Mouse (Mus musculus) heart, postnatal 14 days (tissue): ENCODE results near the gene Slc22a2. TPM values are rescaled to one million over a fixed set of nuclear protein-coding genes. Genes with fewer than 3 reads are reported as not detected.
A peak's percentile ranks its signal among the peaks of the same experiment; 100 is the strongest.
"Not testable (repeated sequence)": the region's sequence is repeated elsewhere in the genome, so short reads cannot be mapped to it uniquely, and the experiment has no call there.

ENCODE experiments used
- DNase-seq, 2 experiments: peaks; one replicate each; pipeline ENCODE4 v3.0.0; 2021 to 2022
- intact Hi-C: fragments of 180-260 bp; cut with DNase I; formaldehyde crosslinking; loops from one replicate; pipeline ENCODE4 v1.15.1; 2025
- long read RNA-seq, 2 experiments: library from polyadenylated mRNA; stranded (forward); transcript quantifications; one replicate each; pipeline ENCODE4 v2.0.0; 2021
- total RNA-seq, 2 experiments: library from RNA; stranded (reverse); gene quantifications; 2 replicates each; pipeline ENCODE4 v1.2.3; 2021

The Slc22a2 gene
- total RNA-seq: not detected
- long read RNA-seq, experiment 1: 0 reads
- long read RNA-seq, experiment 2, partial matches to known transcripts: 0 of 1 reads
- long read RNA-seq, experiment 2, other reads (novel, unspliced or antisense): 1 of 1 reads

DNA sequence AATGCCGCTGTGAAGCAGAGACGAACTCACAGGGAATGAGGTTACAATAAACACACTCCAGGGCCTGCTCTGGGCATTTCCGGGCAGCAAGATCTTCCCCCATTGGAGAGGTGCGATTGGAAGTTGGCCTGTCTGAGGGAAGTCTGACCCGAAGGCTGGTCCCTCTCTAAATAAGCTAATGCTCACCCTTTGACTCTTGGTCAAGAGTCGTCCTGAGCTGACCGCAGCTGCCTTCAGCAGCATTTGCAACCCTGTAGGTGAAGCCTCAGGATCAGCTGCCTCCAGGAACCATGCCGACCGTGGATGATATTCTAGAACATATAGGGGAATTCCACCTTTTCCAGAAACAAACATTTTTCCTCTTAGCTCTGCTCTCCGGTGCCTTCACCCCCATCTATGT, at the start of gene Slc22a2:
Gene Slc22a2 (plus strand): TSS at position 142 of the 400 bp plus-strand sequence.
- no peak for DNase-seq
- intact Hi-C loops: no loop called here

DNA sequence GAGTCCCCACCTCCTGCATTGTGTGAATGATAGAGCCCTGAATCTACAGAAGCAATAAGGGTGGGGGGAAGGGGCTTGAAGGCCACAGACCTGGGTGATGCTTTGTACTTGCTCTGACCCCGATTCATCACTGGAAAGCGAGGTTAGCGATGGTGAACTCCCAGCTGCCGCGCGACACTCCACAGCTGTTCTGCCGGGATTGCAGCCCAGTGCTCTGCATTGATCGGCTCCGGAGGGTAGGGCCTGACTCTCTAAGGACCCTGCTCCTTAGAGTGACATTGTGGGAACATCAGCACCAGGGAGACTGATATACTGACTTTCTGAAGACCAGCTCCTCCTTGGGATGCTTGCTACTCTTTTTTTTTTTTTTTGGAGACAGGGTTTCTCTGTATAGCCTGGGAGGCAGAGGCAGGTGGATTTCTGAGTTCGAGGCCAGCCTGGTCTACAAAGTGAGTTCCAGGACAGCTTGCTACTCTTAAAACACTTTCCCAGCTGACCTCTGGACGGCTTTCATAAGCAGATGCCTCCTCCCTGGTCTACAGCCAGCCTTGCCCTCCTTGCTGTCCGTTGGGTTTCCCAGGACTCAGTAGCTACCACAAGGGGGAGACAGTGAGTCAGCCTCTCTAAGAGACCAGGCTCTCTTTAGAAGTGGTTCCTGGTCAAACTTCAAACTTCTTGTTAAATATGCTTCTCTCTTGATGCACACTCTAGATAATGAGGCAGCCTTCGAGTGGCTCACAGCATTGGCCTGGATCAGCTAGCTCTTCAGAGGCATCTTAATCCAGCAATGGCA, 49.4 kb upstream of the Slc22a2 start:
- intact Hi-C loops: loop anchor here (1.0 kb wide), 2 partner anchors 126 to 276 kb away; no protein-coding TSS in a partner anchor
- peak; percentile 65 to 84 for DNase-seq

DNA sequence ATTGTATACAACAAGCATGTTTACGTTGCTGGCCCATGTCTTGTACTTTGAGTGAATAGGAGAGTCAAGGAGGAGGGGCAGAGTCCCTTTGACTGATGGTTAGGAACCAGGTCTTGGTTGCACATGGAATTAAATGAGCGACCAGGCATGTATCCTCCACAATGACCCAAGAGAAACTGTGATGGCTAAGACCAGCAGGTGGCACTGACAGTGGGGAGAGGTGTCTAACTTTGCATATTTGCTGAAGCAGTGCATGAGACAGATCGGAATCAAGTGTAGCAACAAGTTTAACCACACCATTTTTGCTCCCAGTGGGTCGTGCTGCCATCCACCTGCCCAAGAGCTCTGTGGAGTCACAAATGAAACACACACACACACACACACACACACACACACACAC, 21.7 kb upstream of the Slc22a2 start:
- intact Hi-C loops: no loop called here
- no peak for DNase-seq

DNA sequence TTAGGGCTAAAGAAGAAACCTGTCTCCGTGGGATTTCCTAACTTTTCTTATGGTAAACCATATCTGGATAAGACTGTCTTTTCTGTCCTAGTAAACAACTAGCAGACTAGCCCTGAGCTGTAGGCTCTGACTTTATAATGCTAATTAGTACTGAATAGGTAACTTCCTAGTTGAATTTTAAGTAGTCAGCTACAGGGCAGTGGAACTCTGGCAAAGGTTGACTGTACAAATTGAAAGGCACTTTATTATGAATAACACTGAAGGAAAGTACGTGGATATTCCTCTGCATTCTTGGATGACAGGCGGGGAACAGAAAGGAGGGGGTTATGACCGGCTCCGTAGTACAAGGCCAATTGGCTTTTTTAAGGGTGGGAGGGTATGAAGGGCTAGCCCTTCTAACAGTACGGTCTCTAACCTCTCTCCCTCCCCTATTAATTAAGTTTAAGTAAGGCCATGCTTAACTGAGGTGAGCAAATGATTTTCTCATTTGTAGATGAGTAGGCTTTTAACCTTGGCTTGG, 19.4 kb upstream of the Slc22a2 start:
- DNase-seq, intact Hi-C loops: not testable (repeated sequence)

DNA sequence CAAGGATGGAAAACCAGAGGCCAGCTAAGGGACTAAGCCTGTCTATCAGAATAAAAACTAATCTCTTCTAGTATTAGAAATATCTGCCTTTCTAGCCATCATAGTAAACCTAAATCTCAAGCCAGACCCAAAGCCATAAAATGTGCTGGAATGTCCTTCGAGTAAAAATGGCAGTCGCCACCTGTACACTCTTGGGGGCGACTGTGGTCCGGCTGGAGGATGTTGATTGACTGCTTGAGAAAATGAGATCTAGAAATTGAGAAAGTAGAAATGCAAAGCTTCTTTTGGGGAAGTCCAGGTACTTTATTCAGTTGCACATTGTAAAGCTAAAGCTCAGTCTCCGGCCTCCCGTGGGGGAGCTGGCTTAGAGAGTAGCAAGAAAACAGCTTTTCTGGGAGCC, 18.5 kb upstream of the Slc22a2 start:
- intact Hi-C loops: no loop called here
- no peak for DNase-seq

DNA sequence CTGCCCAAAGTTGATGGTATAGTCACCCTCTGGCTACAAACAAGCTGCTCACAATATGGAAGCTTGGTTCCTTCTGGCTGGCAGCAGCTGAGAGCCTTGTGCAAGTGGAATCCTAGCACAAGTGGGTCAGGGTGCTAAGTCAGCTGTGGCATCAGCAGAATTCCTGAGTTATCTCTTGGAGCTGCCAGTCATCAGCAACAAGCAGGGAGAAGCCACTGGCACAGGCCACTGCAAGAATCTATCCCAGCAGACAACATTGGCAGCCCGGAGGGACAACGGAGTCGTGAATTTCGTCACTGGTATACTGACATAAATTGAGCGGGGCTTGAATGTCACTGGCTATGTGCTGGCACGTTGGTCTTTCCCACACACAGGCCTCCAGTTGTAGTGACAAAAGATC, 12.6 kb upstream of the Slc22a2 start:
- intact Hi-C loops: no loop called here
- DNase-seq: peak; percentile 43 to 56

DNA sequence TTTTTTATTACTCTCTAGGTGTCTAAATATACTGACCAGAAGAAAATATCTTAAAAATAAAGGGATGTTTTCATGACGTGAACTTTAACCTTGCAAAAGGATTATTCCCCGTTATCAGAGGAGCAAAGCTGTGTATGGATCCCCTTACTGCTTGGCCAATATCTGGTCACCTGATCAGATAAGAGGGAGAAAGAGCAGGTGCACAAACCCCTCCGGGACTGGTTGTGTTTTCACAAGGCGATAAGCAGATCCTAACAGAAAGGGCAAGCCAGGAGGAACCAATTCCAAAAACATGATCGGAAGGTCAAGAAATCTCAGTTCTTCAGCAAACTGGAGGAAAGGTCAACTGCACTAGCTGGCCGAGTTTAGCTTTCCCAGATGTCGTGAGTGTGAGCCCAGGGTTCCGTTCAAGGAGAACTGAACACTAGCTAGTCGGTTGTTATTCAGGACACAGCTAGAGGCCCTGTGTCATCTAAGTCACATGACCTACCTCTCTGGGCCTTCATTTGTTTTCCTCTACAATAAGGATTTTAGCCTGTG, 11.9 kb upstream of the Slc22a2 start:
- intact Hi-C loops: no loop called here
- DNase-seq: peak; percentile 11 to 48

DNA sequence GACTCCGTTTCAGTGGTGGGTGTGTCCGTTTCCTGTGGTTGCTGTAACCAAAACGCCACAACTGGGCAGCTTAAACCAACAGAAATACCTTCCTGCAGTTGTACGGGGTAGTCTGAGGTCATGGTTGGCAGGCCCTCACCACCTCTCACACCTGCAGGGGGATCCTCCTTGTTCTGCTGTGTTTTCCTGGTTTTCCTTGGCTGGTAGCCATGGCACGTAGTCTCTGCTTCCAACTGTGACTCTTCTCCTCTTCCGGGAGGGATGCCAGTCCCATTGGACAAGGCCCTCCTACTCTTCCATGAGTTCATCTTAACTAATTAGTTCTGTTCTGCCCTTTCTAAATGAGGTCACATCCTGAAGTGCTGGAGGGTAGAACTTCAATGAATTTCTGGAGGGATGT, 8.5 kb upstream of the Slc22a2 start:
- no peak for DNase-seq
- intact Hi-C loops: no loop called here

DNA sequence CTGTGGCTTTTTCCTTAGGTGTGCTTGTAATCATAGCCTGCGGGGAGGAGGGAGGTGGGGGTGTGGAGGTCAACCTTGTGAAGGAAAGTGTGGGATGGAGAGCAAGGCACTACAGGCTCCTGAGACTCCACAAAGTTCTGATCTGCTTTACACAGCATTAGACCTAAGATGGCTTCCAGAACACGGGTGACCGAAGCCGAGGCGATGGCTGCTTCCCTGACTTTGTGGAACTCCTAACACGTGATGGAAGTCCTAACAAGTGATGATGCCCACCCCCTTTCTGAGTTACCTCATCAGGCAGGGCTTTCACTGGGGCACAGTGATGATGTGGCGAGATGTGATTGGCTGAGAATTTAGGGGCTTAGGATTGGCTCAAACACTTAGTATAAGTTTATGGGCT, 6.8 kb upstream of the Slc22a2 start:
- intact Hi-C loops: no loop called here
- no peak for DNase-seq

DNA sequence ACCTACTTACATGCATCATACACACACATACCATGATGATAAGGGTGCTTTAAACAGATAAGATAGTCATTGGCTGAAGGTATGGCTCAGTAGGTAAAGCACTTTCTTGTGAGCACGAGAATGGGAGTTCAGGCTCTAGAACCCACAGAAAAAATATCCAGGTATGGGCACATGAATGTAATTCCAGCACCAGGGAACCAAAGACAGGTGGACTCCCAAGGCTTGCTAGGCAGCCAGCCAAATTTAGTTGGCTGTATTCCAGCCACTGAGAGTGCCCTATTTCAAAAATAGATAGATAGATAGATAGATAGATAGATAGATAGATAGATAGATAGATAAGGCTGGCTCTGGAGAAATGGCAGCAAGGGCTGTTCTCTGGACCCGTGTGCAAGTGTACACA, 1.4 kb downstream of the Slc22a2 start:
- intact Hi-C loops: no loop called here

DNA sequence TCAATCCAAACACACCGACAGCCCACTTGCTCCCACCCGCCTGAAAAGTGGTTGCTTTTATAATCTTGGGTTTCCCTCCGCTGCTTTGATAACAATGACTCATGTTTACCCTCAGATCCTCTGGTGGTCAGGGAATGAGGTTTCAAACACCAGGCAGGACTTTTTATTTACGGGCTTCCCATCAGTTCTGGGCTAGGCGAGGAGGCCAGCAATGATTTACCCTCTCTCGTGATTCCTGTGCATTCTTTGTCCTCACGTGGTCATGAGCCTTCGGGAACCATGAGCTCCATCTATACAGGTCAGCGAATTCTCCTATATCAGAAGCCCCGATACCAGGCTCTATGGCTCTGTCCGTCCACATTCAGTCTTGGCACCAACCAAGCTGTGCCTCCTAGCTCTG, 3.0 kb downstream of the Slc22a2 start:
- no peak for DNase-seq
- intact Hi-C loops: no loop called here

More for the DNA sequence above, 1.4 kb downstream of the Slc22a2 start:
- DNase-seq: no peak

DNA sequence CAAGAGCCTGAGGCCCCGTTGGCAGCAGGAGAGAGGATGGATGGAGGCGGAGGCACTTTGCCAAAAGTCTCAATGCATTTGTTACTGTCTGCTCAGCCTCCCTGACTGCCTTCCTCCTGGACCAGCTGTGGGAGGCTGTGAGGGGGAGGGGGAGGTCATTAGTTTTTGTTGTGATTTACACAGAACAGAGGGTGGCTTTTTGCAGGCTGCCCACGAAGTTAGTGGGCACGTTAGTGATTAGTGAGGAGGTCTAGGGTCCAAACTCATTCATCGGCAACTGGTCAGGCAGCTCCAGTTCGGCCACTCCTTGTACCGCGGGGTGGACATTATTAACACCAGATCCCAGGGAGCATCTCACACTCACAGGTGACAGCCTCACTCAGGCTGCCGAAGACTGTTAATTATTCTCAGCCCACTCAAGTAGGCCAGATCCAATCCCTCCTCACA, 4.9 kb downstream of the Slc22a2 start:
- intact Hi-C loops: no loop called here
- DNase-seq: no peak

DNA sequence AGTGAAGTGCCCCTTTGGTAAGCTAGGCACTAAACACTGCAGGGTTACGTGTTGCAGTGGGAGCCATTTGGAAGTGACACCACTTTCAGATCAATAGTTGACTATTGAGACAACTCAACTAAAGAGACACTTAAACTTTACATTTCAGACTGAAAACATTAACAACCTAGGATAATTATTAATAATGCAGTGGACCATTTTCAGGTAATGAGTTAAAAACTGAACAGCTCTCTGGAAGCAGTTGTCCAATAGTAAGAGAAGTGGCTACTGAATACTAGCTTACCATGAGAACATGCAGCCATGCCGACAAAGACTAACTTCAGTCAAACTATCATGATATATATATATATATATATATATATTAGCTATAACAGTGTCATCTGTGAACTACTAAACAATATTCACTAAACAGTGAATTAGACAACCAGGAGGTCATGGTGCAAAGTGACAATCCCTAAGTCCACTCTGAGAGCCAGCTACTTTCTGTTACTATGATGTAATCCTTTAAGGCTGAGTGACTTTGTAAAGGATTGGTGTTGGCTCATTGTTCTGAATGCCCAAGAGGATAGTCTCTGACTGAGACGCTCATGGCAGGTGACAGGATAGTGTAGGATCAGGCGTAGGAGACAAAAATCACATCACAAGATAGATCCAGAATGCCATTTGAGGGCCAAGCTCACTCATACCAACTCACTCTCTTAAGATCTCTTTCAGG, 7.1 kb downstream of the Slc22a2 start:
- intact Hi-C loops: no loop called here
- DNase-seq: no peak

DNA sequence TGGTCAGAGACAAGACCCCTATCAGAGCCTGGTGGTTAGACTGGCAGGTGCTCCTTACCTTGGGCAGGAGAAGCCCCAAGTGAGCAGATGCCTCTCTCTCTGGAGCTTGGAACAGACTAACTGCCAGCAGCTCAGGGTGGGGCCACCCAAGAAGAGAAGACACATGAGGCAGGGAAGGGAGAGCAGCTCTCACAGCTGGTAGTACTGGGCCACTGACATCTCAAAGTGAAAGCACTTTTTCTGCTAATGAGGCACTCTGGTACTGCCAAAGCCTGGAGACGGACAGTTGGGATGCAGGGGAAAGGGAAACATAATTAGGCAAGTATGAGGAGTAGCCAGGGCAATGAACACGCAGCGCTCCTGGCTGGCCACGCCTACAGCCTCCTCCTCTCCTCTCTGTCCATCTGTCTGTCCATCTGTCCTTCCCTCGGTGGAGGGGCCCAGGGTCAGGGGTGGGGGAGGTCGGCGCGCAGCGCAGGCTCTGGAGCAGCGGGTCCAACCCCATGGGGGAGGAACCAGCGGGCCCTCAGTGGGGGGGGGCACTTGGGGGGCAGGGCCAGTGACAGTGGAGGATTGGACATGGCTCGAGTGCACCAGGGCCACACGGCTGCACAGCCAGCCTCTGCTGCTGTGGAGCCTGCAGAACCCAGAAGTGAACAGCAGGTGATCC, 12.0 kb downstream of the Slc22a2 start:
- intact Hi-C loops: no loop called here
- DNase-seq: no peak

DNA sequence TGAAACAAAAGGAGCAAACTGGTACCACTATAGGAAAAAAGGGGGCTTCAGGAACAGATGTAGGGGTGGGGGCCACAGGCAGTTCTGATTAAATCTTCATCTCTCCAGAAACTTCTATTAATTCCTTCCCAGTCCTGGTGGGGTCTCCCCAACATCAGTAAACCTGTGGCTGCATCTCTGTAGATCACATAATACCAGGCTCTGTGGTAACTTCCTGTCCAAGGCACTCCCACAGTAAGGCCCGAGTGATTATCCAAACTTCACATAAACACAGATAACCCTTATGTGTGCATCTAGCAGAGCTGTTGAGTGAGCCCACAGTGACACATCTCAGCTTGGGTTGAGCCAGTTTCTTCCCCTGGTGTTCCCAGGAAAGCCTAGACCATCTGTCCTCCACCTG, 22.7 kb downstream of the Slc22a2 start:
- intact Hi-C loops: loop anchor here (5.0 kb wide), 1 partner anchor 206 kb away; no protein-coding TSS in a partner anchor
- DNase-seq: no peak

DNA sequence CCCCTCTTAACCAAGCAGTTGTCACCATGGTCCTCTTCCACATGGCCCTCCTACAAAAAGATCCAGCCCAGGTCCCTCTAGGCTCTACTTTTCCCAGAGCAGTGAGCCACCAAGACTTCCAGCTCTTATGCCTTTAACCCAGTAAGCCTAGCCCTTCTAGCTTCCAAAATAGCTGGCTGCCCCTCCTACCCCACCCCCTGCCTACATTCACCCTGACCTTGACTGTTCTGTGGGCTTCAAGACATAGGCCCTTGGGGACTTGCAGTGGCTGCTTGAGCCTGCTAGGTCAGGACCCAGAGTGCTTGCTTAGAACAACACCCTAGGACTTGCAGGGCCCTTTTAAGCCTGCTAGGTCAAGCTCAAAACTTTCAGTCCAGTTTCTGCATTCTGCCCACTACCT, 23.3 kb downstream of the Slc22a2 start:
- intact Hi-C loops: loop anchor here (5.0 kb wide), 1 partner anchor 205 kb away; no protein-coding TSS in a partner anchor
- DNase-seq: no peak

DNA sequence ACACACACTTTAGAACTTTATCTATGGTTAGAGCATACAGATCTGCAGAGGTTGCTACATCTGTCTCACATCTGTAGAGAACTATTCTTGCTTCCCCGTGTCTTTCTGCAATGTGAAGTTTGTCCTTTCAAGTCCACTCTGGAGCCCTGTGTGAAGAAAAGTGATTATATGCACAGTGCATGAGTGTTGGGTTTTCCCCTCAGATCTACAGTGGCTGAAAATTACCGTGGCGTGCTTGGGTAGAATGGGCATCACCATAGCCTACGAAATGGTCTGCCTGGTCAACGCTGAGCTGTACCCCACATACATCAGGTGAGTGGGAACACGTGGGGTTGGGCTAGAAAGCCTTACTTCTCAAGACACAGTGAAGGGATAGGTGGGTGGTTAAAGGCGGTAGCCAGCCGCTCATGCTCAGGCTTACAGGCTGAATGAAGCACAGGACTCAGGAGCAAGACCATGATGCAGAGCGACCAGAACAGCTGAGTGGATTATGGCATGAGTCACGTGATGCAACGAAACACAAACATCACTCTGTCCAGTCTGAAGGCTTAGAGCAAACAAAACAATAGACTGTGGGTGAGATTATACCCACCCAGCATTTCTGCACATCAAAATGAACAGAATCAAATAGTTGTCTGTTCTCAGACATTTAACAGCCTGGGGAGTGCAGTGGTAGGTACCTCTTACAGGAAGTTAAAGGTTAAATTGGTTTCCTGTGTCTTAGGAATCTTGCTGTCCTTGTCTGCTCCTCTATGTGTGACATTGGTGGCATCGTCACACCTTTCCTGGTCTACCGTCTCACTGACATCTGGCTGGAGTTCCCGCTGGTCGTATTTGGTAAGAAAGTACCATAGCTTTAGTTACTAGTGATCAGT, 30.8 kb downstream of the Slc22a2 start:
- intact Hi-C loops: no loop called here
- no peak for DNase-seq

DNA sequence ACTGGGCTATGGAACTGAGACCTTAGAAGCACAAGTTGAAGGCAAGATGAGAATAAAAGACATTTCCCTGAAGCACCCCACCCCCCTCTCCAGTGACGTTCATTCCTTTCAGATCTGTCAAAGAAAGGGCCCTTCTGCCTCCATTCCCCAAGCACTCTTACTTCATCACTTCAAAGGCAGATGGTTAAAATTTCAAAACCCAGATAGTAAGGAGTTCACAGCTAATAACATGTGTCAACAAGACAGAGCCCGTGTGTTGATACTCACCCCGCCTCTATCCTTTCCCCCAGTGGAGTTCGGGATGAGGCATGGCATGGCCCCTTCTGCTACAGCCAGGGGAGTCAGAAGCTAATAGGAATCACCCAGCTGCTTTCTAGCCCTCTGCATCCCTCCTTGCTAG, 31.5 kb downstream of the Slc22a2 start:
- DNase-seq: no peak
- intact Hi-C loops: no loop called here

DNA sequence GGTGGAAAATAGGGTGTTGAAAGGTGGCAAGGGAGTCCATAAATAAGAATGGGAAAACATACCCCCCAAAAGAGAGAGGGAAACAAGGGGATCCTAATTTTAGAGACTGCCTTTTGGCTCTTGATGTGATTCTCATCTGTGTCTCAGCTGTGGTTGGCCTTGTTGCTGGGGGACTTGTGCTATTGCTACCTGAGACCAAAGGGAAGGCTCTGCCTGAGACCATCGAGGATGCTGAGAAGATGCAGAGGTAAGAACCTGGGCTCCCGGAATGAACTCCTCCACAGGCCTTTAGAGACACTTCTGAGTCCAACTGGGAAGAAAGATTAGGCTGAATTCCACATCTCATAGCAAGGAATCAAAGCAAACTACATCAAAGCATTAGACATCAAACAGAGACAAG, 35.7 kb downstream of the Slc22a2 start:
- intact Hi-C loops: no loop called here

DNA sequence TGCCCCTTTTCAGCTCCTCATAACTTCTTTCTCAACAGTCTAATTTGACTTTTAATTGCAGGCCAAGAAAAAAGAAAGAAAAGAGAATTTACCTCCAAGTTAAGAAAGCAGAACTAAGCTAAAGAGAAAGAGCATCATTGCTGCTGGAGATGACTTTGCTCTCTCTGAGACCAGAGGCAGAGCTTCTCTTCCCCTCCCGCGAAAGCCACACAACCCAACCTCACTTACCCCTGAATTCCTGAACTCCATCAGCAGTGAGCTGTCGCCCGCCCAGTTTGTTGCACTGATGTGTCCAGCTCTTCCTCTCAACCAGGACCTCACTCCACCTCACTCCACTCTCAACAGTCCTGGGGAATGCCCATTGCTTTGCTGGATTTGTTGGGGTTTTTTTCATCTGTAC, 44.1 kb downstream of the Slc22a2 start:
- DNase-seq: no peak
- intact Hi-C loops: no loop called here

More for the DNA sequence above, 35.7 kb downstream of the Slc22a2 start:
- DNase-seq: no peak
